Mouse (Mus musculus) ES-E14 (cell line): Measurements from ENCODE around the gene Fam173b. TPM values are rescaled to one million over a fixed set of nuclear protein-coding genes. Genes with fewer than 3 reads are reported as not detected.

Experiments
- DNase-seq: peaks from one replicate; pipeline ENCODE4 v3.0.0-alpha.2; 2013; ENCODE audit warnings: low read depth, low spot score
- H3K27ac ChIP-seq: 2 replicates; pipeline ENCODE4 v1.5.1; 2012; ENCODE audit warnings: low read depth, mild to moderate bottlenecking, low read length, moderate library complexity, mixed read lengths; ENCODE audit not compliant: poor library complexity, insufficient read depth, severe bottlenecking
- H3K36me3 ChIP-seq: 2 replicates; pipeline ENCODE4 v1.6.1; 2012; ENCODE audit warnings: mild to moderate bottlenecking, low read length, moderate library complexity, mixed read lengths; ENCODE audit not compliant: control insufficient read depth, poor library complexity, insufficient read depth, severe bottlenecking
- H3K4me1 ChIP-seq, 2 experiments: fragments of 150-350 bp in 1 of 2; sonication (generic) in 1 of 2; 2 replicates each; pipeline ENCODE4 v1.6.1; 2012; ENCODE audit warnings: low read length in 2 of 2, mild to moderate bottlenecking in 1 of 2, mixed read lengths in 1 of 2; ENCODE audit not compliant: control insufficient read depth in 2 of 2, insufficient read depth in 2 of 2, poor library complexity in 1 of 2
- H3K4me3 ChIP-seq, 2 experiments: fragments of 150-350 bp in 1 of 2; sonication (generic) in 1 of 2; 2 replicates each; pipeline ENCODE4 v1.5.1; 2012; ENCODE audit warnings: low read length in 2 of 2, low read depth in 1 of 2, mild to moderate bottlenecking in 1 of 2, mixed read lengths in 1 of 2; ENCODE audit not compliant: insufficient read depth in 1 of 2, poor library complexity in 1 of 2, severe bottlenecking in 1 of 2
- H3K9ac ChIP-seq: 2 replicates; pipeline ENCODE4 v1.6.1; 2012; ENCODE audit warnings: low read depth, mild to moderate bottlenecking, low read length, mixed read lengths; ENCODE audit not compliant: poor library complexity, insufficient read depth, severe bottlenecking
- H3K9me3 ChIP-seq: fragments of 150-350 bp; sonication (generic); 2 replicates; pipeline ENCODE4 v1.6.1; 2012; ENCODE audit warnings: low read depth, mild to moderate bottlenecking, low read length; ENCODE audit not compliant: control insufficient read depth, insufficient read depth
- CHD2 ChIP-seq: IDR thresholded peaks from 2 replicates; pipeline ENCODE4 v1.6.1; 2014; ENCODE audit warnings: mild to moderate bottlenecking, low read depth, low read length, inconsistent platforms
- HCFC1 ChIP-seq: IDR thresholded peaks from 2 replicates; pipeline ENCODE4 v1.6.1; 2012; ENCODE audit warnings: low read length, inconsistent platforms, borderline replicate concordance; ENCODE audit not compliant: insufficient read depth
- MAFK ChIP-seq: IDR thresholded peaks from 2 replicates; pipeline ENCODE4 v1.6.1; 2014; ENCODE audit warnings: mild to moderate bottlenecking, low read depth, low read length, inconsistent platforms; ENCODE audit not compliant: insufficient read depth
- ZC3H11A ChIP-seq: IDR thresholded peaks from 2 replicates; pipeline ENCODE4 v1.6.1; 2012; ENCODE audit warnings: low read depth, mild to moderate bottlenecking, inconsistent platforms, low read length, borderline replicate concordance
- ZNF384 ChIP-seq: IDR thresholded peaks from 2 replicates; pipeline ENCODE4 v1.6.1; 2012; ENCODE audit warnings: low read depth, low read length, inconsistent platforms
- in situ Hi-C, 2 experiments: fragments of 600-800 bp; cut with MboI; formaldehyde crosslinking; loops; one replicate each; pipeline ENCODE4 v1.15.1; 2025; ENCODE audit warnings: low sequenced_read_pairs in 2 of 2, inconsistent platforms in 1 of 2; ENCODE audit not compliant: unreplicated experiment in 2 of 2
- total RNA-seq: library from RNA; depleted of rRNA; stranded (reverse); fragments of 300-350 nt; gene quantifications from 2 replicates; pipeline ENCODE4 v1.2.3, GENCODE M21; 2012

The Fam173b gene
- total RNA-seq, 1 experiment: 13.1 TPM

- DNase-seq: peak; percentile 40
- no peak for TF ChIP-seq MAFK
- no peak for TF ChIP-seq CHD2
- TF ChIP-seq ZNF384: no peak
- no peak for TF ChIP-seq HCFC1
- TF ChIP-seq ZC3H11A: no peak
- H3K9ac ChIP-seq: no peak overlapping the region
- in situ Hi-C loops: no loop called here
- H3K27ac ChIP-seq: no peak overlapping the region
- H3K36me3 ChIP-seq: no peaks in the 10 kb centered on the region
- H3K4me3 ChIP-seq: no peak overlapping the region
- peaks cover 2 to 5% of the 10 kb centered on the region in 2 experiments; a peak in 2 of 4 replicates for H3K4me1 ChIP-seq
- H3K9me3 ChIP-seq: no peaks in the 10 kb centered on the region
Measured at GRCm38 (mm10) chr15:31567431-31567830, 34.2 kb upstream of the Fam173b start.

GRCm38 (mm10) chr15:31568581-31568996, 33.1 kb upstream of the Fam173b start:
- no peaks in the 10 kb centered on the region for H3K36me3 ChIP-seq
- H3K27ac ChIP-seq: no peak overlapping the region
- DNase-seq: no peak
- TF ChIP-seq ZNF384 (no peak), ZC3H11A (no peak), MAFK (no peak), HCFC1 (no peak), CHD2 (peak; percentile 39; the same call in 1 of the 2 replicates)
- H3K9me3 ChIP-seq: no peaks in the 10 kb centered on the region
- 0 out of 4 replicates have a peak overlapping the region, but pooled peaks of 1 of the 2 experiments have one; percentile 16 for H3K4me3 ChIP-seq
- no peak overlapping the region for H3K9ac ChIP-seq
- peaks cover 2 to 5% of the 10 kb centered on the region in 2 experiments; a peak in 2 of 4 replicates for H3K4me1 ChIP-seq
- in situ Hi-C loops: no loop called here

GRCm38 (mm10) chr15:31569325-31570022, 32.2 kb upstream of the Fam173b start:
- in situ Hi-C loops: no loop called here
- no peak for DNase-seq
- peaks cover 2% of the 10 kb centered on the region in 2 experiments; a peak in 1 of 4 replicates for H3K4me1 ChIP-seq
- H3K9me3 ChIP-seq: no peaks in the 10 kb centered on the region
- H3K4me3 ChIP-seq: no peak overlapping the region
- H3K27ac ChIP-seq: no peak overlapping the region
- TF ChIP-seq CHD2: no peak
- no peak for TF ChIP-seq MAFK
- no peak for TF ChIP-seq HCFC1
- TF ChIP-seq ZC3H11A: no peak
- TF ChIP-seq ZNF384: no peak
- no peak overlapping the region for H3K9ac ChIP-seq
- no peaks in the 10 kb centered on the region for H3K36me3 ChIP-seq

GRCm38 (mm10) chr15:31570959-31571358, 30.7 kb upstream of the Fam173b start:
- no peak overlapping the region for H3K27ac ChIP-seq
- H3K4me3 ChIP-seq: no peak overlapping the region
- H3K36me3 ChIP-seq: no peaks in the 10 kb centered on the region
- no peak for TF ChIP-seq ZC3H11A
- no peak for TF ChIP-seq HCFC1
- TF ChIP-seq MAFK: no peak
- no peak for TF ChIP-seq ZNF384
- TF ChIP-seq CHD2: no peak
- DNase-seq: no peak
- H3K9ac ChIP-seq: no peak overlapping the region
- H3K4me1 ChIP-seq: peaks cover 2% of the 10 kb centered on the region in 2 experiments; a peak in 1 of 4 replicates
- in situ Hi-C loops: no loop called here
- H3K9me3 ChIP-seq: no peaks in the 10 kb centered on the region
